Mouse (Mus musculus) ES-Bruce4 (cell line): ENCODE measurements around the gene Ugt1a10. TPM values are rescaled to one million over a fixed set of nuclear protein-coding genes. Genes with fewer than 3 reads are reported as not detected.
"Not testable (repeated sequence)": the region's sequence is repeated elsewhere in the genome, so short reads cannot be mapped to it uniquely, and the experiment has no call there.

Experiments used
- H3K27ac ChIP-seq: 2 replicates; pipeline ENCODE4 v1.5.1; 2012; ENCODE audit warnings: low read length, inconsistent platforms; ENCODE audit not compliant: insufficient read depth
- H3K27me3 ChIP-seq: 2 replicates; pipeline ENCODE4 v1.6.1; 2012; ENCODE audit warnings: mild to moderate bottlenecking, low read length, inconsistent platforms; ENCODE audit not compliant: control insufficient read depth, poor library complexity, insufficient read depth, severe bottlenecking
- H3K36me3 ChIP-seq: 2 replicates; pipeline ENCODE4 v1.6.1; 2012; ENCODE audit warnings: inconsistent platforms, mild to moderate bottlenecking, low read length, moderate library complexity; ENCODE audit not compliant: control insufficient read depth, poor library complexity, insufficient read depth, severe bottlenecking
- H3K4me1 ChIP-seq: one replicate; pipeline ENCODE4 v1.8.1; 2011; ENCODE audit warnings: low read length; ENCODE audit not compliant: control insufficient read depth, insufficient read depth
- H3K4me3 ChIP-seq: 2 replicates; pipeline ENCODE4 v1.5.1; 2011; ENCODE audit warnings: low read depth, mild to moderate bottlenecking, low read length
- H3K9ac ChIP-seq: 2 replicates; pipeline ENCODE4 v1.6.1; 2012; ENCODE audit warnings: low read depth, mild to moderate bottlenecking, inconsistent platforms; ENCODE audit not compliant: poor library complexity, severe bottlenecking
- H3K9me3 ChIP-seq: replicated peaks from 2 replicates; pipeline ENCODE4 v1.6.1; 2012; ENCODE audit warnings: mild to moderate bottlenecking, low read length, inconsistent platforms; ENCODE audit not compliant: control insufficient read depth, poor library complexity, insufficient read depth, severe bottlenecking
- CTCF ChIP-seq: IDR thresholded peaks from one replicate; pipeline ENCODE4 v1.8.1; 2011; ENCODE audit warnings: low read depth, low read length
- EP300 ChIP-seq: IDR thresholded peaks from 2 replicates; pipeline ENCODE4 v1.6.1; 2011; ENCODE audit warnings: low read depth, low read length; ENCODE audit not compliant: insufficient read depth
- POLR2A ChIP-seq: IDR thresholded peaks from one replicate; pipeline ENCODE4 v1.8.1; 2011; ENCODE audit warnings: low read length; ENCODE audit not compliant: insufficient read depth
- polyA plus RNA-seq: library from polyadenylated mRNA; stranded (reverse); fragments of >200 nt; gene quantifications from 2 replicates; pipeline ENCODE4 v1.2.4, GENCODE M21; 2011; ENCODE audit warnings: low read depth; ENCODE audit not compliant: missing spikeins, insufficient read depth, insufficient read length

Ugt1a10 gene
- polyA plus RNA-seq, 1 experiment: not detected

DNA sequence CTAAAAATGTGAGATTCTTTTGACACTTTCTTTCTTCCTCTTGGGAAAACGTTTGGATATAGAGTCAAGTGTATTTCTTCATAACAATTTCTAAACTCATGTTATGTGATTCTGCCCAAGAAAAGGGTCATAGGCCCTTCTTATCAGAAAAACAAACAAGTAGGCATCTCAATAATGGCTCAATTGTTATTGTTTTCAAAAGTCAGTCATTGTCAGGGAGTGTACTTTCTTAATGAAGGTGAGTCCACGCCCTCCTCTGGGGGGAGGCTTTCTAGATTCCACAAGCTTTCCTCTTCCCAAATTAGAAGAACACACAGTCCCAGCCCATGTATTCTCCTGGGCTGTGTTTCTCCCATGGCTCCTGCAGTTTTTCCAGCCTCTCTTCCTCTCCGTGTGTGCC lies 32.3 kb downstream of the Ugt1a10 start, which contains the start of gene Ugt1a8:
Gene Ugt1a8, plus strand, starts transcription at position 301 of the 400 bp plus-strand sequence.
- H3K4me1 ChIP-seq: no peaks in the 10 kb centered on the region
- H3K9me3 ChIP-seq: no peaks in the 10 kb centered on the region
- H3K9ac ChIP-seq: no peak within 1 kb of the TSS
- no peak for TF ChIP-seq EP300
- no peak for TF ChIP-seq CTCF
- no peak for TF ChIP-seq POLR2A
- H3K36me3 ChIP-seq: no peaks in the 10 kb centered on the region
- no peaks in the 10 kb centered on the region for H3K27me3 ChIP-seq
- H3K27ac ChIP-seq: no peak within 1 kb of the TSS
- no peak within 1 kb of the TSS for H3K4me3 ChIP-seq

- no peaks in the 10 kb centered on the region for H3K9me3 ChIP-seq
- H3K4me3 ChIP-seq: no peak overlapping the region
- H3K27ac ChIP-seq: no peak overlapping the region
- TF ChIP-seq CTCF: no peak
- no peak for TF ChIP-seq POLR2A
- TF ChIP-seq EP300: no peak
- H3K27me3 ChIP-seq: no peaks in the 10 kb centered on the region
- H3K36me3 ChIP-seq: no peaks in the 10 kb centered on the region
- no peak overlapping the region for H3K9ac ChIP-seq
- no peaks in the 10 kb centered on the region for H3K4me1 ChIP-seq
Measured at GRCm38 (mm10) chr1:88092341-88092740, 37.2 kb downstream of the Ugt1a10 start.

GRCm38 (mm10) chr1:88094270-88094676 lies 39.1 kb downstream of the Ugt1a10 start:
- H3K4me1 ChIP-seq, H3K9ac ChIP-seq, H3K4me3 ChIP-seq, H3K9me3 ChIP-seq, H3K36me3 ChIP-seq, H3K27me3 ChIP-seq, H3K27ac ChIP-seq: not testable (repeated sequence)
- TF ChIP-seq CTCF: peak; percentile 3

- H3K9me3 ChIP-seq: no peaks in the 10 kb centered on the region
- H3K27me3 ChIP-seq: no peaks in the 10 kb centered on the region
- H3K27ac ChIP-seq: no peak within 1 kb of the TSS
- no peaks in the 10 kb centered on the region for H3K36me3 ChIP-seq
- TF ChIP-seq EP300 (no peak), CTCF (no peak), POLR2A (no peak)
- H3K9ac ChIP-seq: no peak within 1 kb of the TSS
- H3K4me1 ChIP-seq: no peaks in the 10 kb centered on the region
- no peak within 1 kb of the TSS for H3K4me3 ChIP-seq
Measured at GRCm38 (mm10) chr1:88094941-88095492, 39.8 kb downstream of the Ugt1a10 start, which contains the start of gene Ugt1a7c. Gene Ugt1a7c, plus strand, starts transcription at chr1:88095062.

- not testable (repeated sequence) for H3K9ac ChIP-seq, H3K27me3 ChIP-seq, H3K36me3 ChIP-seq, H3K9me3 ChIP-seq, H3K4me1 ChIP-seq, H3K4me3 ChIP-seq, H3K27ac ChIP-seq
Measured at GRCm38 (mm10) chr1:88098546-88098945, 43.4 kb downstream of the Ugt1a10 start.

GRCm38 (mm10) chr1:88099691-88100090 lies 44.5 kb downstream of the Ugt1a10 start:
- H3K27ac ChIP-seq, H3K4me3 ChIP-seq, H3K9ac ChIP-seq, H3K36me3 ChIP-seq, H3K27me3 ChIP-seq, H3K4me1 ChIP-seq, H3K9me3 ChIP-seq: not testable (repeated sequence)

- not testable (repeated sequence) for H3K9me3 ChIP-seq, H3K36me3 ChIP-seq, H3K9ac ChIP-seq, H3K27me3 ChIP-seq, H3K27ac ChIP-seq, H3K4me1 ChIP-seq, H3K4me3 ChIP-seq
Measured at GRCm38 (mm10) chr1:88103019-88103418, 47.8 kb downstream of the Ugt1a10 start, which contains the start of gene Ugt1a6b. Gene Ugt1a6b, plus strand, starts transcription at chr1:88103252.

DNA sequence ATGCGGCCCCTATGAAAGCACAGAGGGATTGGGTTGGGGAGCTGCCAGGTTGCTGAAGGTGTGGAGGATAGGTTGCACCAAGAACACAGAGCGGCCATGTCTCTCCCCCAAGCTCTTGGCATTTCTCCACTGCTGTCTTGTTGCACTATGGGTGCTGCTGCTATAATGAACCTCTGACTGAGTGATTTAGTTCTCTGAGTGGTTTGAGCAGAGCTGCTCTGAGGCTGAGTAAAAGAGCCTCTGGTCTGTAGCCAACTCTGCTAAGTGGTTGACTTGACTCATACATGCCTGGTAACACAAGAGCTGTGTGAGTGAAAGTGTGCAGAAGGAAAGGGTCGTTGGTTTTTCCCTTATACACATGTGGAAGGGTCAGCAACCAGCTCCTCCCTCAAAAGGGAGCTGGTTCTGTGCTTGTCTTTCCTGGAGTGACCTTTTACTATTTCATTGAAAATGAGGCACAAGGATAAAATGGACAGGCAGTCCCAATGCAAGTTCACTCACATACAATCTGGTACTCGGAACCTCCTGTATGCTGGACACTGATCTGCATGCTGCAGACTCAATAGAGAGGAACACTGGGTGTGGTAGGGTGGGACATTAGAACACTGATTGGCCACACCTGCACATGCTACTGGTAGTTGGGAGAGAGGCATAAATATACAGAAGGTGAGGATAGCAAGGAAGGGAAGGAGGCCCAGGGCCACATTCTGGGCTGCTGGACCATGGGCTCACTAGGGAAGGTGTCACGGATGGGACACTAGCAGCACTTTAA lies 48.7 kb downstream of the Ugt1a10 start:
- not testable (repeated sequence) for H3K9ac ChIP-seq, H3K4me3 ChIP-seq, H3K36me3 ChIP-seq, H3K4me1 ChIP-seq, H3K27me3 ChIP-seq, H3K9me3 ChIP-seq, H3K27ac ChIP-seq
